Mouse (Mus musculus) G1E (cell line): Measurements from ENCODE around the gene Olfr922.

ENCODE experiments used
- CTCF ChIP-seq: IDR thresholded peaks from 2 replicates; pipeline ENCODE4 v1.5.1; 2012; ENCODE audit warnings: low read depth, low read length, inconsistent platforms, mixed read lengths
- POLR2AphosphoS5 ChIP-seq: IDR thresholded peaks from 2 replicates; pipeline ENCODE4 v1.6.1; 2012; ENCODE audit warnings: low read depth, low read length, inconsistent platforms; ENCODE audit not compliant: insufficient replicate concordance

DNA sequence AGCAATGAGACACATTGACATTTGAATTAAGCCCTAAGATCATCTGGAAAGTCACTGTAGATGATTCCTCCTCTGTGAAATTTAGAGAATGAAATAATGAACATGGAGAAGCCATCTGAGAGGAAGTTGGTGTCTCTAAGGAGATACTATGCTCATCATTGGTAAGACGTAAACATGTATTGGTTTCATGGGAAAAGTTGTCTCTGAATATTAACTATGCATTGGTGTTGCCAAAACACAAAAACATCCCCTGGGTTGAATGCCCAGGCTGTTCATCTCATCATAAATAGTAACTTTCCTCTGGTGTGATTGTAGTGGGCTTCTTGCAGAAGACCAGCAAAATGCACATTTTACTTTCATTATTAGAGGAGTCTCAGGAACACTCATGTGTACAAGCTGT lies 11.8 kb downstream of the Olfr922 start, which contains the start of gene Olfr923:
- no peak for TF ChIP-seq CTCF
- no peak for TF ChIP-seq POLR2AphosphoS5
